Mouse (Mus musculus) heart, postnatal 0 days (tissue): ENCODE measurements at regions not wholly inside any gene's neighbourhood (a gene's known extent, or its start where the extent isn't known, plus 50 kb on each side); places are given as distances from the start of the nearest gene placed in this dataset.

Experiments
- CTCF ChIP-seq: IDR thresholded peaks from 2 replicates; pipeline ENCODE4 v1.5.1; 2016; ENCODE audit warnings: antibody characterized with exemption, control low read depth, low read depth
- EP300 ChIP-seq: IDR thresholded peaks from 2 replicates; pipeline ENCODE4 v1.6.1; 2016; ENCODE audit warnings: antibody characterized with exemption, low read depth

- TF ChIP-seq CTCF (no peak), EP300 (no peak)
Observed at GRCm38 (mm10) chr3:133877310-133877709, 332.4 kb upstream of the Tet2 start.
